Mouse (Mus musculus) heart, postnatal 0 days (tissue): ENCODE data around the gene Dusp22. TPM values are rescaled to one million over a fixed set of nuclear protein-coding genes. Genes with fewer than 3 reads are reported as not detected.

Experiments
- ATAC-seq: fragments of 200-750 bp; cut with Nextera tagmentation; 2 replicates; pipeline ENCODE4 v1.8.0; 2017; ENCODE audit warnings: low read depth, moderate number of reproducible peaks, moderate library complexity; ENCODE audit not compliant: insufficient read depth
- DNase-seq: peaks from one replicate; pipeline ENCODE4 v3.0.0-alpha.2; 2016; ENCODE audit warnings: low spot score
- H3K27ac ChIP-seq: fragments of 300-500 bp; sonication (generic); 2 replicates; pipeline ENCODE4 v1.5.1; 2014; ENCODE audit warnings: low read depth, mild to moderate bottlenecking
- H3K27me3 ChIP-seq: fragments of 300-500 bp; sonication (generic); 2 replicates; pipeline ENCODE4 v1.6.1; 2014; ENCODE audit warnings: low read length, mixed read lengths; ENCODE audit not compliant: control insufficient read depth, insufficient read depth
- H3K36me3 ChIP-seq: fragments of 300-500 bp; sonication (generic); replicated peaks from 2 replicates; pipeline ENCODE4 v1.6.1; 2014; ENCODE audit warnings: low read length, mixed read lengths; ENCODE audit not compliant: control insufficient read depth, insufficient read depth
- H3K4me1 ChIP-seq: fragments of 300-500 bp; sonication (generic); 2 replicates; pipeline ENCODE4 v1.6.1; 2014; ENCODE audit warnings: antibody characterized with exemption; ENCODE audit not compliant: control insufficient read depth, insufficient read depth
- H3K4me2 ChIP-seq: fragments of 300-500 bp; sonication (generic); 2 replicates; pipeline ENCODE4 v1.6.1; 2014; ENCODE audit warnings: low read depth, mild to moderate bottlenecking, low read length, moderate library complexity
- H3K4me3 ChIP-seq: fragments of 300-500 bp; sonication (generic); 2 replicates; pipeline ENCODE4 v1.5.1; 2014; ENCODE audit warnings: low read depth, low read length
- H3K9ac ChIP-seq: fragments of 300-500 bp; sonication (generic); replicated peaks from 2 replicates; pipeline ENCODE4 v1.6.1; 2014; ENCODE audit warnings: low read depth, low read length, mixed read lengths
- H3K9me3 ChIP-seq: fragments of 300-500 bp; sonication (generic); replicated peaks from 2 replicates; pipeline ENCODE4 v1.6.1; 2016; ENCODE audit warnings: low read length; ENCODE audit not compliant: control insufficient read depth
- CTCF ChIP-seq: IDR thresholded peaks from 2 replicates; pipeline ENCODE4 v1.5.1; 2016; ENCODE audit warnings: antibody characterized with exemption, control low read depth, low read depth
- EP300 ChIP-seq: IDR thresholded peaks from 2 replicates; pipeline ENCODE4 v1.6.1; 2016; ENCODE audit warnings: antibody characterized with exemption, low read depth
- WGBS: fragments of 180-500 bp; shearing (Covaris S2); extraction: QIAGEN DNeasy Blood & Tissue Kit; methylation state at CpG from one replicate; pipeline ENCODE4 v1.1.7; 2014; 5-methylcytosine and 5-hydroxymethylcytosine counted together
- polyA plus RNA-seq: library from polyadenylated mRNA; unstranded; fragments of >200 nt; fragmentation: Nextera tagmentation; extraction: Ambion mirVana; gene quantifications from 2 replicates; pipeline ENCODE4 v1.2.1, GENCODE M21; 2015
- total RNA-seq: library from RNA; depleted of rRNA; stranded (reverse); fragments of >200 nt; gene quantifications from 2 replicates; pipeline ENCODE4 v1.2.3, GENCODE M21; 2014; ENCODE audit warnings: low replicate concordance

The Dusp22 gene
- total and polyA plus RNA-seq, 2 experiments from 2014 or later, result 7.5 to 15.4 TPM

GRCm38 (mm10) chr13:30714552-30714951 lies 54.8 kb downstream of the Dusp22 start:
- 84% methylated on average over 6 of the region's 6 CpGs for WGBS
- H3K9ac ChIP-seq, result no peak overlapping the region
- TF ChIP-seq CTCF (no peak), EP300 (no peak)
- H3K4me3 ChIP-seq, result no peak overlapping the region
- H3K27me3 ChIP-seq, result no peaks in the 10 kb centered on the region
- ATAC-seq (no peak), DNase-seq (no peak)
- no peak overlapping the region for H3K4me2 ChIP-seq
- no peaks in the 10 kb centered on the region for H3K4me1 ChIP-seq
- no peaks in the 10 kb centered on the region for H3K36me3 ChIP-seq
- no peaks in the 10 kb centered on the region for H3K9me3 ChIP-seq
- H3K27ac ChIP-seq, result no peak overlapping the region

GRCm38 (mm10) chr13:30715060-30715459 lies 55.3 kb downstream of the Dusp22 start:
- H3K4me1 ChIP-seq, result no peaks in the 10 kb centered on the region
- ATAC-seq (no peak), DNase-seq (no peak)
- WGBS, result 71% methylated on average over 7 of the region's 7 CpGs
- no peak overlapping the region for H3K4me3 ChIP-seq
- H3K36me3 ChIP-seq, result no peaks in the 10 kb centered on the region
- no peak for TF ChIP-seq CTCF
- TF ChIP-seq EP300, result no peak
- H3K27me3 ChIP-seq, result no peaks in the 10 kb centered on the region
- H3K9me3 ChIP-seq, result no peaks in the 10 kb centered on the region
- no peak overlapping the region for H3K4me2 ChIP-seq
- H3K27ac ChIP-seq, result no peak overlapping the region
- H3K9ac ChIP-seq, result no peak overlapping the region

- Histone ChIP-seq H3K9ac (no peak overlapping the region), H3K27ac (no peak overlapping the region), H3K4me3 (no peak overlapping the region), H3K36me3 (no peaks in the 10 kb centered on the region), H3K27me3 (no peaks in the 10 kb centered on the region), H3K9me3 (no peaks in the 10 kb centered on the region), H3K4me1 (no peaks in the 10 kb centered on the region), H3K4me2 (no peak overlapping the region)
- TF ChIP-seq CTCF (no peak), EP300 (no peak)
- WGBS, result 71% methylated on average over 4 of the region's 4 CpGs
- ATAC-seq (no peak), DNase-seq (no peak)
Measured at GRCm38 (mm10) chr13:30715573-30715972, 55.8 kb downstream of the Dusp22 start.

GRCm38 (mm10) chr13:30716611-30717010 lies 56.8 kb downstream of the Dusp22 start:
- ATAC-seq, result no peak
- Histone ChIP-seq H3K27me3 (no peaks in the 10 kb centered on the region), H3K27ac (no peak overlapping the region), H3K36me3 (no peaks in the 10 kb centered on the region), H3K9me3 (no peaks in the 10 kb centered on the region), H3K4me3 (no peak overlapping the region), H3K4me1 (no peaks in the 10 kb centered on the region), H3K9ac (no peak overlapping the region), H3K4me2 (no peak overlapping the region)
- WGBS, result 68% methylated on average over 5 of the region's 5 CpGs
- TF ChIP-seq CTCF (no peak), EP300 (no peak)
- DNase-seq, result no peak

- TF ChIP-seq EP300 (no peak), CTCF (no peak)
- H3K9me3 ChIP-seq, result no peaks in the 10 kb centered on the region
- ATAC-seq (no peak), DNase-seq (no peak)
- no peak overlapping the region for H3K4me3 ChIP-seq
- 19% methylated on average over 7 of the region's 7 CpGs for WGBS
- H3K9ac ChIP-seq, result no peak overlapping the region
- H3K27me3 ChIP-seq, result no peaks in the 10 kb centered on the region
- no peaks in the 10 kb centered on the region for H3K4me1 ChIP-seq
- no peak overlapping the region for H3K27ac ChIP-seq
- no peaks in the 10 kb centered on the region for H3K36me3 ChIP-seq
- no peak overlapping the region for H3K4me2 ChIP-seq
Measured at GRCm38 (mm10) chr13:30722601-30723000, 62.8 kb downstream of the Dusp22 start.

GRCm38 (mm10) chr13:30723258-30723657 lies 63.5 kb downstream of the Dusp22 start:
- TF ChIP-seq CTCF (no peak), EP300 (no peak)
- H3K4me3 ChIP-seq, result no peak overlapping the region
- H3K4me2 ChIP-seq, result no peak overlapping the region
- WGBS, result 53% methylated on average over 5 of the region's 5 CpGs
- H3K4me1 ChIP-seq, result no peaks in the 10 kb centered on the region
- no peak for DNase-seq
- no peaks in the 10 kb centered on the region for H3K36me3 ChIP-seq
- H3K27ac ChIP-seq, result no peak overlapping the region
- no peaks in the 10 kb centered on the region for H3K27me3 ChIP-seq
- no peak for ATAC-seq
- H3K9ac ChIP-seq, result no peak overlapping the region
- H3K9me3 ChIP-seq, result no peaks in the 10 kb centered on the region
